Mouse (Mus musculus) myocyte (in vitro differentiated cells): ENCODE measurements around the gene Cdc6.

Experiments used
- CEBPB ChIP-seq: IDR thresholded peaks from 2 replicates; pipeline ENCODE4 v1.6.1; 2011; ENCODE audit warnings: mild to moderate bottlenecking, moderate library complexity; ENCODE audit not compliant: poor library complexity, insufficient read depth, severe bottlenecking
- E2F4 ChIP-seq: IDR thresholded peaks from one replicate; pipeline ENCODE4 v1.6.1; 2011; ENCODE audit warnings: mild to moderate bottlenecking, control low read depth, moderate library complexity; ENCODE audit not compliant: insufficient read depth
- MAX ChIP-seq: IDR thresholded peaks from one replicate; pipeline ENCODE4 v1.6.1; 2011; ENCODE audit warnings: low read depth, mild to moderate bottlenecking, control low read depth
- MYOD1 ChIP-seq, 3 experiments: IDR thresholded peaks; one replicate each; pipeline ENCODE4 v1.6.1; 2011; ENCODE audit warnings: control low read depth in 2 of 3, low read depth in 2 of 3, mild to moderate bottlenecking in 2 of 3, moderate library complexity in 1 of 3; ENCODE audit not compliant: insufficient read length in 2 of 3, control insufficient read depth in 1 of 3
- MYOG ChIP-seq, 3 experiments: IDR thresholded peaks; one replicate each; pipeline ENCODE4 v1.6.1; 2011; ENCODE audit warnings: control low read depth in 2 of 3, low read depth in 2 of 3, mild to moderate bottlenecking in 2 of 3; ENCODE audit not compliant: insufficient read length in 2 of 3, control insufficient read depth in 1 of 3, insufficient read depth in 1 of 3
- POLR2A ChIP-seq: IDR thresholded peaks from one replicate; pipeline ENCODE4 v1.6.1; 2011; ENCODE audit warnings: low read depth, mild to moderate bottlenecking, control low read depth, moderate library complexity; ENCODE audit not compliant: insufficient read length
- POLR2AphosphoS2 ChIP-seq: IDR thresholded peaks from one replicate; pipeline ENCODE4 v1.6.1; 2011; ENCODE audit warnings: low read depth, control low read depth; ENCODE audit not compliant: insufficient read length
- REST ChIP-seq: IDR thresholded peaks from one replicate; pipeline ENCODE4 v1.6.1; 2011; ENCODE audit warnings: mild to moderate bottlenecking, control low read depth, moderate library complexity; ENCODE audit not compliant: insufficient read depth, insufficient read length
- SRF ChIP-seq: IDR thresholded peaks from one replicate; pipeline ENCODE4 v1.6.1; 2011; ENCODE audit warnings: low read depth; ENCODE audit not compliant: control insufficient read depth, insufficient read length
- TCF12 ChIP-seq: IDR thresholded peaks from one replicate; pipeline ENCODE4 v1.6.1; 2011; ENCODE audit warnings: mild to moderate bottlenecking, control low read depth; ENCODE audit not compliant: poor library complexity, insufficient read depth, severe bottlenecking
- TCF3 ChIP-seq: IDR thresholded peaks from one replicate; pipeline ENCODE4 v1.6.1; 2011; ENCODE audit warnings: low read depth, control low read depth; ENCODE audit not compliant: insufficient read length
- USF1 ChIP-seq: IDR thresholded peaks from one replicate; pipeline ENCODE4 v1.6.1; 2011; ENCODE audit warnings: low read depth, mild to moderate bottlenecking, control low read depth, moderate library complexity

DNA sequence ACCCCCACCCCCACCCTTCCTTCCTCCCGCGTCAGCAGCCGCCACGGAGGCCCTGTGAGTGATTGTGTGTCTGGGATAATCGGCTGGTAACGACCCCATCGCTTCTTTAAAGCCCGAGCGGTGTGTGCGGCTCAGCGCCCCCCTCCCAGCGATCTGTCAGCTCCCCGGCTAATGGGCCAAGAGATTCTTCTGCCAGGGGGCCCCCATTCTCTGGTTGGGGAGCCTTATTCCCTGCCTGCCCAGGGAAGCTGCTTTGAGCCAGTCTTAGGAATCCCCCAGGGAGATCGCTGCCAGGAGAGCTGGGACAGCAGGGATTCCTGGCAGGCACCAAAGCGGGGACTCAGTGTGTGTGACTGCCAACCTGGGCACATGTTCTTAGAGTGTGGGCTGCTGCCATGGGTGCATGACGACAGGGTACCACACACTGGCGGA is 61.9 kb downstream of the Cdc6 start:
- no peak for TF ChIP-seq USF1
- TF ChIP-seq POLR2A, result no peak
- no peak for TF ChIP-seq MAX
- TF ChIP-seq MYOD1 (IDR thresholded peaks at IDR 0.05; ENCODE audit: control insufficient read depth in 1 of 3, insufficient read length in 2 of 3, low read depth in 2 of 3), result no peak
- TF ChIP-seq TCF12, result no peak
- no peak for TF ChIP-seq E2F4
- peak in 1 of 3 experiments; percentile 27 for TF ChIP-seq MYOG (IDR thresholded peaks at IDR 0.05; ENCODE audit: control insufficient read depth in 1 of 3, insufficient read depth in 1 of 3, insufficient read length in 2 of 3, low read depth in 2 of 3)
- no peak for TF ChIP-seq POLR2AphosphoS2
- no peak for TF ChIP-seq CEBPB
- TF ChIP-seq REST, result no peak
- TF ChIP-seq TCF3, result no peak
- no peak for TF ChIP-seq SRF
